Mouse (Mus musculus): Measurements from ENCODE around the gene Mcmbp. TPM values are rescaled to one million over a fixed set of nuclear protein-coding genes. Genes with fewer than 3 reads are reported as not detected.

The Mcmbp gene
- total and polyA plus RNA-seq, 3 experiments, result 44.6 to 91.1 TPM; not detected in 1

DNA sequence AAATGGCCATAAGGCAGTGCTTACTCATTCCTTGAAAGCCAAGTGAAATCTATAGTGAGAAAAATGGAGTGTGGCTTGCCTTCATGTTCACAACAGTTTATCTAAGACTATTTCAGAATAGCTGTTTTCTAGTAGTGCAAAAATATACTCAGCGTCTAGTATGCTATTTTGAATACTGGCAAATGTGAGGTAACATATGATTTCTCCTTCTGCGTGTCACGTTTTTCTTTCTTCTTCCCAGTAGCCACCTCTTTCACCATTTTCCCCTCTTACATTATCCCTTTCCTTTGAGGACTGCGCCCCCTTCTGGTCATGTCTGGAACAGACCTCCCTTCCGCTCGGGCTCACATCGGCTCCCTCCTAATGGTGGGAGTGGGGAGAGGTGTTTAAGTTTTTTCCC is 50.2 kb downstream of the Mcmbp start (continued):
- peak; percentile 61 for TF ChIP-seq MAX (IDR thresholded peaks at IDR 0.05; ENCODE audit: low read length)

DNA sequence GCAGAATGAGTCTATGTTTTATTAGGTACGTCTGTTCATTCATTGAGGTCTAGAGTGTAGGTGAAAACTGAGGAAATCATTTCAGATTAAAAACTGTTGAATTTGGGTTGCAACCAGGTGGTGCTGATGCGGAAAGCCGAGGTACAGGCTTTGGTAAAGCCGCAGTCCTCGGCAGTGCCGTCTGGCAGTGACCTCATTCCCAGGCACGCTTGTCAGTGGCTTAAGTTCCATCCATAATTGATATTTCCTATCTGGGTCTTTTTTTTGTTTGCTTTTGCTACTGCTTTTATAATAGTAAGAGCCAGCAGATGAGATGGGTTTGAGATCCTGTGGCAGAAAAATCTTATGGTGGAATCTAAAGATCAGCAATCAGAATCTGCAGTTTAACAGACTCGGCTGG is 50.9 kb downstream of the Mcmbp start:
- TF ChIP-seq UBTF (IDR thresholded peaks at IDR 0.05; ENCODE audit: borderline replicate concordance, insufficient read depth, low read depth, low read length) (no peak), ZNF384 (IDR thresholded peaks at IDR 0.05; ENCODE audit: low read depth, low read length) (no peak), E2F4 (IDR thresholded peaks at IDR 0.05; ENCODE audit: borderline replicate concordance, low read depth, low read length) (no peak), POLR2AphosphoS5 (IDR thresholded peaks at IDR 0.05; ENCODE audit: borderline replicate concordance, low read depth, low read length) (no peak), NELFE (IDR thresholded peaks at IDR 0.05; ENCODE audit: low read depth, low read length) (no peak), MAZ (IDR thresholded peaks at IDR 0.05; ENCODE audit: low read depth, low read length) (no peak), NRF1 (IDR thresholded peaks at IDR 0.05; ENCODE audit: insufficient read depth, low read depth, low read length, poor library complexity, severe bottlenecking) (no peak), POLR2A (IDR thresholded peaks at IDR 0.05; ENCODE audit: control insufficient read depth in 1 of 2, insufficient read depth in 1 of 2, low read depth in 1 of 2, low read length in 2 of 2, poor library complexity in 1 of 2) (no peak)
- no peak overlapping the region for H3K27ac ChIP-seq (ENCODE audit: control insufficient read depth, low read depth, low read length)
- no peak for DNase-seq (ENCODE audit: low read depth, low spot score)
- no peaks in the 10 kb centered on the region; a peak in 1 of 4 replicates for H3K36me3 ChIP-seq (ENCODE audit: control insufficient read depth in 1 of 2, insufficient read depth in 2 of 2, low read length in 2 of 2)
- H3K79me2 ChIP-seq (ENCODE audit: control insufficient read depth, insufficient read depth, low read length, poor library complexity), result no peaks in the 10 kb centered on the region
- no peak overlapping the region for H3K4me3 ChIP-seq (ENCODE audit: control insufficient read depth in 1 of 2, insufficient read depth in 1 of 2, low read depth in 2 of 2, low read length in 2 of 2)
- H3K9me3 ChIP-seq (replicated peaks; ENCODE audit: insufficient read depth, low read length), result no peaks in the 10 kb centered on the region
- no peak overlapping the region for H3K9ac ChIP-seq (ENCODE audit: control insufficient read depth, low read depth, low read length, poor library complexity, severe bottlenecking)
- H3K27me3 ChIP-seq (ENCODE audit: control insufficient read depth in 1 of 2, insufficient read depth in 2 of 2, low read length in 2 of 2), result no peaks in the 10 kb centered on the region
- no peaks in the 10 kb centered on the region for H3K4me1 ChIP-seq (ENCODE audit: control insufficient read depth in 1 of 2, insufficient read depth in 2 of 2, low read length in 2 of 2)

DNA sequence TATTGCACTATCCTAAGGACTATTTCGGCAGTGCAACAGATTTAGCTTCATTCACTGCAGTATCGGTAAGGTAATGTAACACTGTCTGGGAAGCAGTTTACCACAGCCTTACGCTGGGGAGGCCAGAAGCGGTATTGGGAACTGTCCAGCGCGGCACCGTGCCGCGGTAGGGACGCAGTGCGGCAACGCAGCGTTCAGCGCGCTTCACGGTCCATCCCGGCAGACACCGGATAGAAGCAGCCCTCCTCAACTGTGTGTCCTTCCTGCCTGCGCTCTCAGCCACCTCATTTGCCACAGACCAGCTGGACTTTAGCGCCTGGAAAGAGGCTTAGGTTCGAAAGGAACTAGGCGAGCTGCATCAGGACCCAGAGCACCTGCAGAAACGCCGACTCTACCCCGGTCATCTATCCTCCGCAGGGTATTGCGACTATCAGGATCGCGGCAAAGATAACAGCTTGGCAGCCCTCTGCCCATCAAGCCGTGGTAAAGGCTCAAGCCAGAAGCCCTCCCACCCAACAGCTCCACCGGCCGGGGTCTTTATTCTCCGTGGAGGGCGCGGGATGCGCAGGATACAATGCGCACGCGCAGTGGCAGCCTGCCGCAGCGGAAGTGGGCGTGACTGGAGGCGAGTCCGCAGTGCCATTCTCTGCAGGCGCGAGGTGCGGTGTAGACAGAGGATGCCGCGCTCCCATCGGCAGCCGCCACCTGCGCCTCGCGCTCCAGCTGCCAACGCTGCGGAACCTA is 52.3 kb downstream of the Mcmbp start:
- Histone ChIP-seq H3K27me3 (ENCODE audit: control insufficient read depth in 1 of 2, insufficient read depth in 2 of 2, low read length in 2 of 2) (no peaks in the 10 kb centered on the region), H3K4me1 (ENCODE audit: control insufficient read depth in 1 of 2, insufficient read depth in 2 of 2, low read length in 2 of 2) (no peaks in the 10 kb centered on the region), H3K9ac (ENCODE audit: control insufficient read depth, low read depth, low read length, poor library complexity, severe bottlenecking) (no peak overlapping the region), H3K36me3 (ENCODE audit: control insufficient read depth in 1 of 2, insufficient read depth in 2 of 2, low read length in 2 of 2) (no peaks in the 10 kb centered on the region), H3K27ac (ENCODE audit: control insufficient read depth, low read depth, low read length) (no peak overlapping the region), H3K4me3 (ENCODE audit: control insufficient read depth in 1 of 2, insufficient read depth in 1 of 2, low read depth in 2 of 2, low read length in 2 of 2) (no peak overlapping the region), H3K79me2 (ENCODE audit: control insufficient read depth, insufficient read depth, low read length, poor library complexity) (no peaks in the 10 kb centered on the region), H3K9me3 (replicated peaks; ENCODE audit: insufficient read depth, low read length) (no peaks in the 10 kb centered on the region)
- DNase-seq (ENCODE audit: low read depth, low spot score), result no peak
- TF ChIP-seq USF1 (IDR thresholded peaks at IDR 0.05; ENCODE audit: low read depth, low read length) (no peak), GABPA (IDR thresholded peaks at IDR 0.05; ENCODE audit: low read depth, low read length) (no peak), SIN3A (IDR thresholded peaks at IDR 0.05; ENCODE audit: low read length) (no peak), POLR2AphosphoS2 (IDR thresholded peaks at IDR 0.05; ENCODE audit: low read length) (no peak), ZMIZ1 (IDR thresholded peaks at IDR 0.05; ENCODE audit: low read depth, low read length) (no peak)
